Mouse (Mus musculus) layer of hippocampus, postnatal 36 days (tissue): ENCODE data around the gene Gm10647. TPM values are rescaled to one million over a fixed set of nuclear protein-coding genes. Genes with fewer than 3 reads are reported as not detected.
"Not testable (repeated sequence)": the region's sequence is repeated elsewhere in the genome, so short reads cannot be mapped to it uniquely, and the experiment has no call there.

Source experiments
- DNase-seq, 2 experiments: peaks; one replicate each; pipeline ENCODE4 v3.0.0; 2022
- total RNA-seq, 2 experiments: library from RNA; stranded (reverse); gene quantifications; 2 replicates each; pipeline ENCODE4 v1.2.3; 2021

Gm10647 gene
- 1 to 10 TPM in 1 of 2 experiments, under 1 TPM in 1; 0.22 to 1.5 TPM for total RNA-seq

GRCm38 (mm10) chr9:66796739-66797138 is at the start of gene Gm10647:
Gene Gm10647, plus strand, starts transcription at chr9:66797039.
- no peak for DNase-seq

GRCm38 (mm10) chr9:66748390-66748789 is 48.4 kb upstream of the Gm10647 start:
- DNase-seq: no peak

- DNase-seq: no peak
Measured at GRCm38 (mm10) chr9:66752849-66753248, 44.0 kb upstream of the Gm10647 start.

- no peak for DNase-seq
Measured at GRCm38 (mm10) chr9:66760991-66761390, 35.8 kb upstream of the Gm10647 start.

- DNase-seq: no peak
Measured at GRCm38 (mm10) chr9:66768721-66769120, 28.1 kb upstream of the Gm10647 start.

GRCm38 (mm10) chr9:66769275-66769674 is 27.6 kb upstream of the Gm10647 start:
- DNase-seq: no peak

- no peak for DNase-seq
Measured at GRCm38 (mm10) chr9:66770701-66771100, 26.1 kb upstream of the Gm10647 start.

- not testable (repeated sequence) for DNase-seq
Measured at GRCm38 (mm10) chr9:66784552-66784951, 12.3 kb upstream of the Gm10647 start.

GRCm38 (mm10) chr9:66787821-66788220 is 9.0 kb upstream of the Gm10647 start:
- no peak for DNase-seq

- DNase-seq: no peak
Measured at GRCm38 (mm10) chr9:66794629-66795463, 2.0 kb upstream of the Gm10647 start.

- peak; percentile 95 to 96 for DNase-seq
Measured at GRCm38 (mm10) chr9:66795464-66796324, 1.1 kb upstream of the Gm10647 start, which contains the start of gene Aph1b. Gene Aph1b, minus strand, starts transcription at chr9:66795490.

GRCm38 (mm10) chr9:66801947-66802346 is 5.1 kb downstream of the Gm10647 start:
- DNase-seq: no peak

- not testable (repeated sequence) for DNase-seq
Measured at GRCm38 (mm10) chr9:66805951-66806350, 9.1 kb downstream of the Gm10647 start.

- no peak for DNase-seq
Measured at GRCm38 (mm10) chr9:66813392-66813791, 16.6 kb downstream of the Gm10647 start.

GRCm38 (mm10) chr9:66820996-66821395 is 24.2 kb downstream of the Gm10647 start:
- no peak for DNase-seq

- DNase-seq: not testable (repeated sequence)
Measured at GRCm38 (mm10) chr9:66822255-66822654, 25.4 kb downstream of the Gm10647 start.

GRCm38 (mm10) chr9:66825990-66826389 is 29.2 kb downstream of the Gm10647 start:
- no peak for DNase-seq

- DNase-seq: no peak
Measured at GRCm38 (mm10) chr9:66832366-66832908, 35.6 kb downstream of the Gm10647 start.

GRCm38 (mm10) chr9:66833851-66834250 is 37.0 kb downstream of the Gm10647 start:
- DNase-seq: peak in 1 of 2 experiments; percentile 10

GRCm38 (mm10) chr9:66834318-66835096 is 37.7 kb downstream of the Gm10647 start, which contains the start of gene Aph1c:
Gene Aph1c, minus strand, starts transcription at chr9:66834726.
- peak; percentile 98 for DNase-seq

GRCm38 (mm10) chr9:66835097-66835480 is 38.2 kb downstream of the Gm10647 start:
- DNase-seq: no peak

- DNase-seq: no peak
Measured at GRCm38 (mm10) chr9:66846822-66847221, 50.0 kb downstream of the Gm10647 start.
